ENCODE assay signal across 35 mouse cellular contexts in genomic region chr2:33453476-33453875, GRCm38 (mm10). TPM values are rescaled to one million over a fixed set of nuclear protein-coding genes. Genes with fewer than 3 reads are reported as not detected.
DNase-seq lines count a peak whose midpoint lies in the region; ATAC-seq and TF ChIP-seq lines count a peak whose summit lies in the region.
"Had no signal": no experiment of that assay in that cellular context is flagged by ENCODE, and none has a peak within 500 bp of the region (broad histone marks: within the 10 kb centered on the region; RNA-seq: fewer than 3 reads in every experiment).

No protein-coding gene starts in this region.

- H3K27me3 ChIP-seq in forebrain, embryonic 14.5 days (replicated peaks; ENCODE audit: control insufficient read depth, insufficient read depth, low read length), result no peaks in the 10 kb centered on the region
- no peaks in the 10 kb centered on the region for H3K27me3 ChIP-seq in forebrain, embryonic 13.5 days
- H3K27me3 ChIP-seq in midbrain, embryonic 15.5 days (replicated peaks), result no peaks in the 10 kb centered on the region
- no peaks in the 10 kb centered on the region for H3K27me3 ChIP-seq in midbrain, embryonic 11.5 days (ENCODE audit: control insufficient read depth, insufficient read depth, low read length)
- H3K27me3 ChIP-seq: embryonic facial prominence, embryonic 12.5 days; heart, embryonic 12.5 days; limb, embryonic 13.5 days; lung, embryonic 15.5 days; megakaryocyte, embryonic 14.5 days; neural tube, embryonic 12.5 days had no signal

- WGBS in forebrain, embryonic 14.5 days, result 77% methylated on average over 3 of the region's 3 CpGs
- 73% methylated on average over 3 of the region's 3 CpGs for WGBS in forebrain, embryonic 13.5 days
- WGBS in midbrain, embryonic 15.5 days, result 56% methylated on average over 3 of the region's 3 CpGs
- WGBS in midbrain, embryonic 11.5 days, result 79% methylated on average over 3 of the region's 3 CpGs

- no peak for ATAC-seq in forebrain, embryonic 14.5 days
- no peak for ATAC-seq in forebrain, embryonic 13.5 days
- no peak for ATAC-seq in midbrain, embryonic 15.5 days (replicated peaks)
- no peak for ATAC-seq in midbrain, embryonic 11.5 days (ENCODE audit: low FRiP score)
- ATAC-seq: intestine, postnatal 0 days had no signal

- H3K4me2 ChIP-seq in forebrain, embryonic 14.5 days (ENCODE audit: low read length), result no peak overlapping the region
- no peak overlapping the region for H3K4me2 ChIP-seq in forebrain, embryonic 13.5 days
- no peak overlapping the region for H3K4me2 ChIP-seq in midbrain, embryonic 15.5 days
- no peak overlapping the region for H3K4me2 ChIP-seq in midbrain, embryonic 11.5 days
- H3K4me2 ChIP-seq: embryonic facial prominence, embryonic 12.5 days; heart, embryonic 12.5 days; hindbrain, embryonic 14.5 days; limb, embryonic 13.5 days; liver, embryonic 11.5 days; lung, embryonic 15.5 days; neural tube, embryonic 12.5 days had no signal

- peaks cover 69% of the 10 kb centered on the region for H3K36me3 ChIP-seq in forebrain, embryonic 14.5 days (ENCODE audit: control insufficient read depth, insufficient read depth, low read length)
- H3K36me3 ChIP-seq in forebrain, embryonic 13.5 days (ENCODE audit: poor library complexity, severe bottlenecking), result peaks cover 83% of the 10 kb centered on the region
- peaks cover 9% of the 10 kb centered on the region; the same call in 1 of the 2 replicates for H3K36me3 ChIP-seq in midbrain, embryonic 15.5 days (replicated peaks)
- H3K36me3 ChIP-seq in midbrain, embryonic 11.5 days (ENCODE audit: control insufficient read depth, insufficient read depth, low read length), result peaks cover 15% of the 10 kb centered on the region

- peak overlapping the region; percentile 39; the same call in 1 of the 2 replicates for H3K27ac ChIP-seq in forebrain, embryonic 14.5 days (ENCODE audit: low read depth, low read length)
- H3K27ac ChIP-seq in forebrain, embryonic 13.5 days, result no peak overlapping the region
- H3K27ac ChIP-seq in gastrocnemius, adult 2 months, result peak overlapping the region; percentile 76
- 0 out of 2 replicates have a peak overlapping the region, but pooled peaks have one; percentile 35 for H3K27ac ChIP-seq in midbrain, embryonic 15.5 days
- H3K27ac ChIP-seq in midbrain, embryonic 11.5 days (ENCODE audit: low read depth, low read length), result no peak overlapping the region
- H3K27ac ChIP-seq: embryonic facial prominence, embryonic 12.5 days; hindbrain, embryonic 14.5 days; limb, embryonic 13.5 days; neural tube, embryonic 12.5 days had no signal

- no peak for DNase-seq in forebrain, embryonic 14.5 days (ENCODE audit: low spot score)
- no peak for DNase-seq in gastrocnemius, adult 2 months
- DNase-seq in gastrocnemius, postnatal 14 days, result no peak
- DNase-seq in midbrain, embryonic 11.5 days (ENCODE audit: low spot score, missing footprints), result no peak
- peak; percentile 80 for DNase-seq in telencephalon, adult 2 months (ENCODE audit: low read depth, low spot score)
- DNase-seq in thymus, postnatal 0 days (ENCODE audit: low spot score), result no peak
- DNase-seq: adrenal gland, adult 8-10 months; cerebellum, adult 11 months; cerebellum, adult 9-10 months; cerebellum, postnatal 36 days; embryo, embryonic 11 days; gastrocnemius, postnatal 36 days; heart, adult 18-20 months; heart, postnatal 4 days; kidney, adult 9 months; kidney, postnatal 10 days; layer of hippocampus, adult 9-11 months; lung, postnatal 4 days; right cerebral cortex, postnatal 25 days; spleen, adult 18-20 months; thymus, adult 18-20 months; thymus, postnatal 36 days had no signal

- no peak overlapping the region for H3K9ac ChIP-seq in forebrain, embryonic 14.5 days (ENCODE audit: low read length)
- no peak overlapping the region; the same call in 1 of the 2 replicates for H3K9ac ChIP-seq in forebrain, embryonic 13.5 days
- no peak overlapping the region for H3K9ac ChIP-seq in midbrain, embryonic 15.5 days
- no peak overlapping the region for H3K9ac ChIP-seq in midbrain, embryonic 11.5 days (ENCODE audit: low read length)
- H3K9ac ChIP-seq: embryonic facial prominence, embryonic 12.5 days; heart, embryonic 12.5 days; hindbrain, embryonic 14.5 days; limb, embryonic 13.5 days; lung, embryonic 15.5 days; neural tube, embryonic 12.5 days had no signal

- no peak overlapping the region for H3K4me3 ChIP-seq in forebrain, embryonic 14.5 days (ENCODE audit: low read depth, low read length)
- no peak overlapping the region for H3K4me3 ChIP-seq in forebrain, embryonic 13.5 days
- peak overlapping the region; percentile 15; the same call in 1 of the 2 replicates for H3K4me3 ChIP-seq in gastrocnemius, adult 2 months
- H3K4me3 ChIP-seq in midbrain, embryonic 15.5 days, result no peak overlapping the region
- no peak overlapping the region for H3K4me3 ChIP-seq in midbrain, embryonic 11.5 days (ENCODE audit: low read depth, low read length)
- H3K4me3 ChIP-seq: embryonic facial prominence, embryonic 12.5 days; heart, embryonic 12.5 days; limb, embryonic 13.5 days; lung, embryonic 15.5 days; megakaryocyte, embryonic 14.5 days; myocyte; neural tube, embryonic 12.5 days had no signal

- intact Hi-C loops in gastrocnemius, adult 2 months (cut with DNase I), result no loop called here
- intact Hi-C loops in gastrocnemius, postnatal 14 days (cut with DNase I; ENCODE audit: low total_unique reads), result no loop called here

- no peak for TF ChIP-seq CTCF in gastrocnemius, adult 2 months (IDR thresholded peaks at IDR 0.05)

- H3K4me1 ChIP-seq in forebrain, embryonic 14.5 days (ENCODE audit: control insufficient read depth, insufficient read depth, low read length), result no peaks in the 10 kb centered on the region
- peaks cover 3% of the 10 kb centered on the region; the same call in 1 of the 2 replicates for H3K4me1 ChIP-seq in forebrain, embryonic 13.5 days
- peaks cover 11% of the 10 kb centered on the region for H3K4me1 ChIP-seq in midbrain, embryonic 15.5 days
- H3K4me1 ChIP-seq in midbrain, embryonic 11.5 days (ENCODE audit: control insufficient read depth, insufficient read depth, low read length), result no peaks in the 10 kb centered on the region
- H3K4me1 ChIP-seq: embryonic facial prominence, embryonic 12.5 days had no signal

- H3K9me3 ChIP-seq in forebrain, embryonic 14.5 days (replicated peaks; ENCODE audit: control insufficient read depth, low read length), result no peaks in the 10 kb centered on the region
- no peaks in the 10 kb centered on the region for H3K9me3 ChIP-seq in forebrain, embryonic 13.5 days (replicated peaks)
- no peaks in the 10 kb centered on the region for H3K9me3 ChIP-seq in midbrain, embryonic 15.5 days
- H3K9me3 ChIP-seq in midbrain, embryonic 11.5 days (ENCODE audit: control insufficient read depth, low read length), result no peaks in the 10 kb centered on the region
- H3K9me3 ChIP-seq: embryonic facial prominence, embryonic 12.5 days; G1E; heart, embryonic 12.5 days; limb, embryonic 13.5 days; lung, embryonic 15.5 days; megakaryocyte, embryonic 14.5 days; neural tube, embryonic 12.5 days had no signal

RNA-seq across cellular contexts. Expression of gene Zbtb43, which starts 14.9 kb away (rescaled TPM):
- polyA plus RNA-seq in forebrain, embryonic 14.5 days (2014; fragmentation: Nextera tagmentation; extraction: Ambion mirVana), result 29.0 and 33.2 TPM in 2 replicates
- polyA plus RNA-seq in forebrain, embryonic 13.5 days (2015; fragmentation: Nextera tagmentation; extraction: Ambion mirVana), result 27.6 and 29.7 TPM in 2 replicates
- 10 to 100 TPM; 13.6 to 14.3 TPM for total RNA-seq in gastrocnemius, adult 2 months (2021)
- 10 to 100 TPM; 14.6 to 17.4 TPM for total RNA-seq in gastrocnemius, postnatal 14 days (2021)
- polyA plus RNA-seq in midbrain, embryonic 15.5 days (2015; fragmentation: Nextera tagmentation; extraction: Ambion mirVana), result 25.2 and 28.4 TPM in 2 replicates
- polyA plus RNA-seq in midbrain, embryonic 11.5 days (2014; fragmentation: Nextera tagmentation; extraction: Ambion mirVana), result 23.9 and 26.1 TPM in 2 replicates
- 16.7 and 17.5 TPM in 2 replicates for polyA plus RNA-seq in thymus, postnatal 0 days (2015; fragmentation: Nextera tagmentation; extraction: Ambion mirVana)

RNA-seq across cellular contexts. Expression of gene Zbtb34, which starts 22.4 kb away (rescaled TPM):
- 5.1 and 6.3 TPM in 2 replicates for polyA plus RNA-seq in forebrain, embryonic 14.5 days (2014; fragmentation: Nextera tagmentation; extraction: Ambion mirVana)
- polyA plus RNA-seq in forebrain, embryonic 13.5 days (2015; fragmentation: Nextera tagmentation; extraction: Ambion mirVana), result 4.8 and 6.5 TPM in 2 replicates
- 1 to 10 TPM; 3.0 to 3.4 TPM for total RNA-seq in gastrocnemius, adult 2 months (2021)
- total RNA-seq in gastrocnemius, postnatal 14 days (2021), result 1 to 10 TPM; 6.4 to 8.5 TPM
- 7.7 and 8.7 TPM in 2 replicates for polyA plus RNA-seq in midbrain, embryonic 15.5 days (2015; fragmentation: Nextera tagmentation; extraction: Ambion mirVana)
- 8.0 and 8.3 TPM in 2 replicates for polyA plus RNA-seq in midbrain, embryonic 11.5 days (2014; fragmentation: Nextera tagmentation; extraction: Ambion mirVana)
- polyA plus RNA-seq in thymus, postnatal 0 days (2015; fragmentation: Nextera tagmentation; extraction: Ambion mirVana), result 3.3 and 3.7 TPM in 2 replicates

Comparison
In these comparisons a context has a peak if more than half of its experiments do, and no peak if none do; other contexts are left out.
1. H3K27ac ChIP-seq: peak in forebrain, embryonic 14.5 days (single experiment), gastrocnemius, adult 2 months (single experiment) and midbrain, embryonic 15.5 days (single experiment); none in forebrain, embryonic 13.5 days (single experiment) and midbrain, embryonic 11.5 days (single experiment).